Mouse (Mus musculus) kidney, adult 2 months (tissue): ENCODE results near the gene Ccdc9b. TPM values are rescaled to one million over a fixed set of nuclear protein-coding genes. Genes with fewer than 3 reads are reported as not detected.

Source experiments
- DNase-seq: peaks from one replicate; pipeline ENCODE4 v3.0.0; 2021
- H3K27ac ChIP-seq: fragments of 200-500 bp; 2 replicates; pipeline ENCODE4 v1.5.1; 2012; ENCODE audit warnings: low read depth, low read length, control low read depth, inconsistent platforms; ENCODE audit not compliant: insufficient read depth
- H3K27me3 ChIP-seq: fragments of 200-500 bp; replicated peaks from 2 replicates; pipeline ENCODE4 v1.6.1; 2012; ENCODE audit warnings: mild to moderate bottlenecking, moderate library complexity, low read length, inconsistent platforms; ENCODE audit not compliant: control insufficient read depth, insufficient read depth
- H3K36me3 ChIP-seq: fragments of 200-500 bp; 2 replicates; pipeline ENCODE4 v1.6.1; 2012; ENCODE audit warnings: mild to moderate bottlenecking, moderate library complexity, low read length, inconsistent platforms; ENCODE audit not compliant: control insufficient read depth, insufficient read depth
- H3K4me1 ChIP-seq: fragments of 200-500 bp; 2 replicates; pipeline ENCODE4 v1.6.1; 2011; ENCODE audit warnings: low read length; ENCODE audit not compliant: control insufficient read depth, insufficient read depth
- H3K4me3 ChIP-seq: fragments of 200-500 bp; 2 replicates; pipeline ENCODE4 v1.5.1; 2011; ENCODE audit warnings: mild to moderate bottlenecking, low read depth, low read length, control low read depth; ENCODE audit not compliant: insufficient read depth
- CTCF ChIP-seq: fragments of 200-500 bp; conservative IDR thresholded peaks from 2 replicates; pipeline ENCODE4 v1.5.1; 2011; ENCODE audit warnings: low read depth, mild to moderate bottlenecking, control low read depth, low read length, moderate library complexity, mixed read lengths; ENCODE audit not compliant: insufficient read depth, insufficient read length
- POLR2A ChIP-seq: fragments of 200-500 bp; IDR thresholded peaks from one replicate; pipeline ENCODE4 v1.6.1; 2011; ENCODE audit warnings: low read depth, low read length, control low read depth
- WGBS: fragments of 180-500 bp; shearing (Covaris S2); methylation state at CpG from one replicate; pipeline ENCODE4 v1.1.7; 2018; 5-methylcytosine and 5-hydroxymethylcytosine counted together
- polyA plus RNA-seq: library from polyadenylated mRNA; depleted of rRNA; stranded (reverse); fragments of >200 nt; gene quantifications from 2 replicates; pipeline ENCODE4 v1.2.3, GENCODE M21; 2012

Gene Ccdc9b
- polyA plus RNA-seq, 1 experiment: 3.4 TPM

DNA sequence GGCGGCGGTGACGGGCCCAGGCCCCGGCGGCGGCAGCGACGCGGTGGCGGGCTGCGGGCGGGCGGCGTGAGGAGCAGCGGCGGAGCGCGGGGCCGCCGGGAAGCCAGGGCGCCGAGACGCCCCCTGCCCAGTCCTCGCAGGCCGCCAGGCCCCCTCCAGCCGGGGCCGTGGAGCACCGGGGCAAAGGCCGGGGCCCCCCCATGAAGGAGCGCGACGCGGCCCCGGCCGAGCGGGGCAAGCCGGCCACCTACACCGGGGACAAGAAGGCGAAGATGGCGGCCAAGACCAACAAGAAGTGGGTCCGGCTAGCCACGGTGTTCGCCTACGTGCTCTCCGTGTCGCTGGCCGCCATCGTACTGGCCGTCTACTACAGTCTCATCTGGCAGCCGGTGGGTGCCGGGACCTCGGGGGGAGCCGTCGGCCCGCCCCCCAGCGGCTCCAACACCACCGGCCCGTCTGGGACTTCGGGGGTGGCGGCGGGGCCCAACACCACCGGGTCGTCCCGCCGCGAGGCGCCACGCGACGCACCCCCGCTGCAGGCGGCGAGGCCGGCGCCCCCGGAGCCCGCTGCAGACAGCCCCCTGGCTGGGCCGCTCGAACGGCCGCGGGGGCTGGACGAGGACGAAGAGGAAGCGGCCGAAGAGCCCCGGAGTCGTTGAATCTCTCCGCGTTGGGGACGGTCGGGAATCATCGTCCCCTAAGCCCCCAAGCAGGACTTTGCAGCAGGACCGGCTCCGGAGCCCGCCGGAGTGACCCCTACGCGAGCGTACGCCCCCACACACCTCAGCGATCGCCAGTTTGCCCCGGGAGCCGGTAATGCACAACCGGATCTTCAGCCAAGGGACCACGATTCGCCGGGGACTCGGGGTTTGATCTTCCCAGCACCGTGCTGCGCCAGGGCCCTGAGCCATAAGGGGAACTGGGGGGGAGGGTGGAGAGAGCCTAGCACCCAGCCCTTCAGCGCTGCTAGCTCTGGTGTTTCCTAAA, 16.3 kb downstream of the Ccdc9b start:
- Histone ChIP-seq H3K4me1 (peaks cover 9% of the 10 kb centered on the region; the same call in 1 of the 2 replicates), H3K27me3 (no peaks in the 10 kb centered on the region), H3K27ac (no peak overlapping the region), H3K4me3 (peak overlapping the region; percentile 79), H3K36me3 (no peaks in the 10 kb centered on the region)
- TF ChIP-seq CTCF: no peak
- no peak for TF ChIP-seq POLR2A
- 2% methylated on average over 109 of the region's 113 CpGs for WGBS
- DNase-seq: peak; percentile 41

DNA sequence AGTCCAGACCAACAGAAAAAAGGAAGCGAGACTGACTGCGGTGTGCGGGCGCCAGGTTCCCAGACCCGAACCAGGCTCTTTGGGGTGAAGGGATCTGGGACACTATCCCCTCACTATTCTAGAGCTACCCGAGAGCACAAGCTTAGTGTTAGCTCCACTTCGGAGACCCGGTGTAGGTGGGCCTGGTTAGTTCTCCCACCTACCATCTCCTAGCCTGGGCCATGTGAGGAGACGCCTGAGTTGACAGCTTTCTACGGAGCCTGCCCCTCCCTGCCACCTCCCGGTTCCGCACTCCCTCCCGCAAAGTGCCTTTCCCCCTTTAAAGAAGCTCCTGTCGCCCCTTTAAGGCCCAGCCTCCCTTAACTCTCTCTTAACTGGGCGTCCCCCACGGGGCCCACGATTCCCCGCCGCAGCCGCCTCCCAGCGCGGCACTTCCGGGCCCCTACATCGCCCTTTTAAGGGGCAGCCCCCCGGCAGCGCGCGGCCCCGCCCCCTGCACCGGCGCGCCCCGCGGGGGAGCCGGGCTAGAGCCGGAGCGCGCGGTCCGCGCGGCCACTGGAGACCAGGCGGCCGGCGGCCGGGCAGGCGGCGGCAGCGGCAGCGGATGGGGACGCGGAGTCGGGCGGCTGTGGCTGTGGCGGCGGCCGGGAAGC, 17.1 kb downstream of the Ccdc9b start, which contains the start of gene Inafm2:
Gene Inafm2 (plus strand): TSS at position 527 of the 653 bp plus-strand sequence.
- Histone ChIP-seq H3K4me3 (peak within 1 kb of the TSS; percentile 79), H3K27me3 (no peaks in the 10 kb centered on the region), H3K27ac (no peak within 1 kb of the TSS), H3K4me1 (peaks cover 9% of the 10 kb centered on the region; the same call in 1 of the 2 replicates), H3K36me3 (no peaks in the 10 kb centered on the region)
- 7% methylated on average over 57 of the region's 57 CpGs for WGBS
- peak; percentile 94 for DNase-seq
- TF ChIP-seq CTCF (no peak), POLR2A (no peak)

DNA sequence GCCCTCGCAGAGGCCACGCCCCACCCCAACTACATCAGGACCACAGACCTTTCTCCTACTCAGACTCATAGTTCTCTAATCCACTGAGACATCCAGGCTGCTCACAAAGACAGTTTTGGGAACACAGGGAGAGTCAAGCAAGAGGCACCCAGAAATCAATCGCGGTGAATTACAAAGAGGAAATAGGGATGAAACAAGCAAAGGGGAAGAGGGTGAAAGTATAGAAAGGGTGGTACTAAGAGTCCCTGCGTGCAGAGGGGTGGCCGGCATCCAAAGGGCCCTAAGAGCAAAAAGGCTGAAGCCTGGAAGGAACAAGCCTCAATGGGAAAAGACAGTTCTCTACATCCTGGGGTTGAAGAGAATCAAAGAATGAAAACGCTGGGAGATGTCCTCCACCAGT, 17.8 kb downstream of the Ccdc9b start:
- peaks cover 9% of the 10 kb centered on the region; the same call in 1 of the 2 replicates for H3K4me1 ChIP-seq
- 32% methylated on average over 7 of the region's 7 CpGs for WGBS
- no peak overlapping the region for H3K4me3 ChIP-seq
- H3K27ac ChIP-seq: no peak overlapping the region
- no peak for TF ChIP-seq POLR2A
- TF ChIP-seq CTCF: no peak
- H3K36me3 ChIP-seq: no peaks in the 10 kb centered on the region
- H3K27me3 ChIP-seq: no peaks in the 10 kb centered on the region
- no peak for DNase-seq

DNA sequence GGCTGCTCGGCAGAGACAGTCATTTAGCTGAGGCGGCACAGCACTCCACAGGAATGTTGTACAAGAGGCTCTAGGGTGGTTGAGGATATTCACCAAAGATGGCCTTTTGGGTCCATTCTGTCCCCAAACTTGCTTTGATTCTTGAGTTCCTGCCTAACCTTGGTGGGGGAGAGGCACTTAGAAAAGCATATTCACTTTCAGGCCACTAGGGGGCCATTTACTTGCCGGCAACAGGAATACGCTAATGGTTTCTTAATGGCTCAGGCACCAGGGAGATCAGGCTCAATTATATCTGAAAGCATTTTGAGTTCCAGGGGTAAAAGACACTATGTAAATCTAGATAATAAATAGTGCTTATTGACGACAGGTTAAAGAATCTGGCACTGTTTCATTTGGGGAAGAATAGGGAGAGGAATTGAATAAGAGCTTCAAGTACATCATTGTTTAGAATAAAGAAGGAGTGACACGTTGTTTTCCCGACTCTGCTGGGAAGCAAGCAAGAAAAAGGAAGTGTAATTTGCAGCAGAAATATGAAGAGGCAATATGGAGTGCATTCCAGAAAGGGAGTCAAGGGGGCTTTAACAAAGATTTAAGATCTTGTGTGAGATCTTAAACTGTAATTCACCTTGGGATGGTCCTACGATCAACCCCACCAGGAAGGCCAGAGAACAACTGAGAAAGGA, 19.1 kb downstream of the Ccdc9b start:
- peak; percentile 72 for DNase-seq
- H3K27me3 ChIP-seq: no peaks in the 10 kb centered on the region
- H3K36me3 ChIP-seq: no peaks in the 10 kb centered on the region
- peak; percentile 69 for TF ChIP-seq CTCF
- no peak for TF ChIP-seq POLR2A
- H3K4me3 ChIP-seq: no peak overlapping the region
- WGBS: 33% methylated on average over 8 of the region's 8 CpGs
- H3K27ac ChIP-seq: no peak overlapping the region
- peaks cover 9% of the 10 kb centered on the region; the same call in 1 of the 2 replicates for H3K4me1 ChIP-seq

DNA sequence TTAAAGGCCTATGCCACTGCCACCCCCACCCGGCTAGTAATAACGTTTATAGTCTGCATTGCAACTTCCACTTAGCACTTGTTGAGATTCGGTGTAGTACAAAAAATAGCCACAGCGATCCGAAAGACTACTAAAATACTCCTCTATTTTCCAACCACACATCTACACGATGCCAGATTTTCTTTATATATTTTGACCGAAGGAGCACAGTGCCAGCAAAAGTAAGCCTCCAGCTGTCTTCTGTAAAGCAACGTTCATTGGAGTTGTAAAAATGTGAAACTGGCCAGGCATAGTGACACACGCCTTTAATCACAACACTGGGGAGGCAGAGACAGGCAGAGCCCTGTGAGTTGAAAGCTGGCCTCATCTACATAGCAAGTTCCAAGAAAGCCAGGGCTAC, 21.3 kb downstream of the Ccdc9b start:
- H3K27ac ChIP-seq: no peak overlapping the region
- 62% methylated on average over 9 of the region's 9 CpGs for WGBS
- no peaks in the 10 kb centered on the region; the same call in 1 of the 2 replicates for H3K4me1 ChIP-seq
- no peak overlapping the region for H3K4me3 ChIP-seq
- TF ChIP-seq CTCF: no peak
- no peak for DNase-seq
- H3K27me3 ChIP-seq: no peaks in the 10 kb centered on the region
- H3K36me3 ChIP-seq: no peaks in the 10 kb centered on the region

DNA sequence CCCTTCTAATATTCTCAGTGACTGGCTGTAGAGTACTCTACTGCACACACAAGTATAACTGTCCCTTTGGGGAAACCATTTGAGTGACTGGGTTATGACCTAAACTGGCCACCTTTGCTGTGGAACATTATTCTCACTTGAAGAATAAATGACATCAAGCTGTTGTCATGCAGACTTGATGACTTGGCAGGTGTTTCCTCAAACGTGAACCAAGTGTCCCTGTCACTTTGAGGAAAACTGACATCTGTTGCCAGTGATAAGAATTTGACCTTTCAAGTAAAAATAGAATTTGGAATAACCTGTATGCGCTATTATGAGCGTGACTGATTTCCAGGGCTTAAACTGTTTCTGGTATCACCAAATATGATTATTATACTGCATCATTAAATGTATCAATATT, 22.1 kb downstream of the Ccdc9b start:
- Histone ChIP-seq H3K4me3 (no peak overlapping the region), H3K27me3 (no peaks in the 10 kb centered on the region), H3K27ac (no peak overlapping the region), H3K4me1 (no peaks in the 10 kb centered on the region; the same call in 1 of the 2 replicates), H3K36me3 (no peaks in the 10 kb centered on the region)
- no peak for DNase-seq
- TF ChIP-seq POLR2A (no peak), CTCF (no peak)
- 57% methylated on average over 3 of the region's 3 CpGs for WGBS

DNA sequence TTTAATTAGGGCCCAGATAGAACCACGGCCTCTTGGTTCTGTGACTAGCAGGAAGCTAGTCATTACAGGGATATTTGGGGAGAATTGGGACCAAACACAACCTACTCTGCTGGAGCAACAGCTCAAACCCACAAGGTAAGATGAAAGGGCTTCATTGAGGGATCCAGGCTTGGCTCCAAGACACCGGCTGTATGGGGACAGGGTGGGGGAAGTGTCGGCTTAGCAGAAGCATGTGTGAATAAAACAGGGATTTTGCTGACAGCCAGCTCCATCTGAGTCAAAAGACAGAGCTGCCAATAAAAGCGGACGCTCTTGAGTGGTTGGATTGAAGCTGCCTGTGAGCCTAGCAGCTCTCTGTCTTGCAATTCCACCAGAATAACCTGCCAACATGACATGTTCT, 29.1 kb downstream of the Ccdc9b start:
- Histone ChIP-seq H3K4me3 (no peak overlapping the region), H3K36me3 (no peaks in the 10 kb centered on the region), H3K4me1 (no peaks in the 10 kb centered on the region), H3K27ac (no peak overlapping the region), H3K27me3 (no peaks in the 10 kb centered on the region)
- no peak for TF ChIP-seq POLR2A
- no peak for TF ChIP-seq CTCF
- 64% methylated on average over 5 of the region's 5 CpGs for WGBS
- DNase-seq: no peak
